Mouse (Mus musculus) lung, postnatal 0 days (tissue): Measurements from ENCODE around the gene Foxn4. TPM values are rescaled to one million over a fixed set of nuclear protein-coding genes. Genes with fewer than 3 reads are reported as not detected.

Experiments
- ATAC-seq: fragments of 200-750 bp; cut with Nextera tagmentation; 2 replicates; pipeline ENCODE4 v1.8.0; 2017; ENCODE audit warnings: moderate library complexity
- DNase-seq: peaks from one replicate; pipeline ENCODE4 v3.0.0-alpha.2; 2016; ENCODE audit warnings: low spot score
- H3K27ac ChIP-seq: fragments of 300-500 bp; sonication (generic); 2 replicates; pipeline ENCODE4 v1.5.1; 2014; ENCODE audit warnings: antibody characterized with exemption, mild to moderate bottlenecking, low read length, mixed read lengths
- H3K27me3 ChIP-seq: fragments of 300-500 bp; sonication (generic); replicated peaks from 2 replicates; pipeline ENCODE4 v1.6.1; 2014; ENCODE audit warnings: low read length, mixed read lengths; ENCODE audit not compliant: insufficient read depth
- H3K36me3 ChIP-seq: fragments of 300-500 bp; sonication (generic); 2 replicates; pipeline ENCODE4 v1.6.1; 2014; ENCODE audit warnings: low read length, mixed read lengths; ENCODE audit not compliant: insufficient read depth
- H3K4me1 ChIP-seq: fragments of 300-500 bp; sonication (generic); 2 replicates; pipeline ENCODE4 v1.6.1; 2014; ENCODE audit warnings: antibody characterized with exemption, low read depth, low read length, mixed read lengths; ENCODE audit not compliant: insufficient read depth
- H3K4me2 ChIP-seq: fragments of 300-500 bp; sonication (generic); replicated peaks from 2 replicates; pipeline ENCODE4 v1.6.1; 2014; ENCODE audit warnings: low read depth, mild to moderate bottlenecking, low read length, moderate library complexity, mixed read lengths
- H3K4me3 ChIP-seq: fragments of 300-500 bp; sonication (generic); 2 replicates; pipeline ENCODE4 v1.5.1; 2014; ENCODE audit warnings: low read depth, low read length
- H3K9ac ChIP-seq: fragments of 300-500 bp; sonication (generic); replicated peaks from 2 replicates; pipeline ENCODE4 v1.6.1; 2014; ENCODE audit warnings: low read depth, mild to moderate bottlenecking
- H3K9me3 ChIP-seq: fragments of 300-500 bp; sonication (generic); 2 replicates; pipeline ENCODE4 v1.6.1; 2016; ENCODE audit warnings: low read length, mixed read lengths
- CTCF ChIP-seq: IDR thresholded peaks from 2 replicates; pipeline ENCODE4 v1.5.1; 2016; ENCODE audit warnings: antibody characterized with exemption, mild to moderate bottlenecking
- EP300 ChIP-seq: IDR thresholded peaks from 2 replicates; pipeline ENCODE4 v1.6.1; 2016; ENCODE audit warnings: antibody characterized with exemption, mild to moderate bottlenecking, control low read depth
- WGBS: fragments of 180-500 bp; shearing (Covaris S2); extraction: QIAGEN DNeasy Blood & Tissue Kit; methylation state at CpG from one replicate; pipeline ENCODE4 v1.1.7; 2014; 5-methylcytosine and 5-hydroxymethylcytosine counted together
- polyA plus RNA-seq: library from polyadenylated mRNA; unstranded; fragments of >200 nt; fragmentation: Nextera tagmentation; extraction: Ambion mirVana; gene quantifications from 2 replicates; pipeline ENCODE4 v1.2.1, GENCODE M21; 2015

Foxn4 gene
- polyA plus RNA-seq, 1 experiment from 2014 or later = 0.81 TPM

GRCm38 (mm10) chr5:114282346-114282745 is 8.7 kb upstream of the Foxn4 start:
- no peaks in the 10 kb centered on the region for H3K4me1 ChIP-seq
- no peak for TF ChIP-seq EP300
- TF ChIP-seq CTCF = no peak
- H3K27me3 ChIP-seq = peaks cover 4% of the 10 kb centered on the region; the same call in 1 of the 2 replicates
- no peaks in the 10 kb centered on the region for H3K36me3 ChIP-seq
- WGBS = 30% methylated on average over 6 of the region's 6 CpGs
- H3K9ac ChIP-seq = no peak overlapping the region
- no peak overlapping the region for H3K27ac ChIP-seq
- H3K4me2 ChIP-seq = no peak overlapping the region
- H3K4me3 ChIP-seq = no peak overlapping the region
- H3K9me3 ChIP-seq = no peaks in the 10 kb centered on the region
- DNase-seq (no peak), ATAC-seq (no peak)

- TF ChIP-seq EP300 (no peak), CTCF (no peak)
- Histone ChIP-seq H3K4me3 (no peak overlapping the region), H3K27ac (no peak overlapping the region), H3K36me3 (no peaks in the 10 kb centered on the region), H3K9me3 (no peaks in the 10 kb centered on the region), H3K9ac (no peak overlapping the region), H3K4me1 (no peaks in the 10 kb centered on the region), H3K4me2 (no peak overlapping the region), H3K27me3 (peaks cover 17% of the 10 kb centered on the region)
- DNase-seq (no peak), ATAC-seq (no peak)
- 42% methylated on average over 12 of the region's 12 CpGs for WGBS
Measured at GRCm38 (mm10) chr5:114279382-114280143, 6.0 kb upstream of the Foxn4 start.

- 37% methylated on average over 16 of the region's 16 CpGs for WGBS
- H3K27ac ChIP-seq = no peak overlapping the region
Measured at GRCm38 (mm10) chr5:114275991-114276390, 2.4 kb upstream of the Foxn4 start.

GRCm38 (mm10) chr5:114275339-114275738 is 1.7 kb upstream of the Foxn4 start:
- no peak for DNase-seq
- Histone ChIP-seq H3K27me3 (peaks cover 47% of the 10 kb centered on the region), H3K27ac (no peak overlapping the region), H3K9me3 (no peaks in the 10 kb centered on the region), H3K36me3 (no peaks in the 10 kb centered on the region), H3K4me1 (peaks cover 6% of the 10 kb centered on the region; the same call in 1 of the 2 replicates), H3K9ac (no peak overlapping the region), H3K4me3 (no peak overlapping the region), H3K4me2 (no peak overlapping the region)
- WGBS = 23% methylated on average over 8 of the region's 8 CpGs
- no peak for ATAC-seq
- TF ChIP-seq EP300 = no peak
- TF ChIP-seq CTCF = no peak

More at GRCm38 (mm10) chr5:114275991-114276390, 2.4 kb upstream of the Foxn4 start:
- Histone ChIP-seq H3K9me3 (no peaks in the 10 kb centered on the region), H3K4me1 (peaks cover 6% of the 10 kb centered on the region; the same call in 1 of the 2 replicates), H3K36me3 (no peaks in the 10 kb centered on the region), H3K4me3 (no peak overlapping the region), H3K27me3 (peaks cover 47% of the 10 kb centered on the region), H3K9ac (no peak overlapping the region), H3K4me2 (no peak overlapping the region)
- DNase-seq (no peak), ATAC-seq (no peak)
- TF ChIP-seq EP300 (no peak), CTCF (no peak)

GRCm38 (mm10) chr5:114269984-114270383 is 3.6 kb downstream of the Foxn4 start:
- Histone ChIP-seq H3K27ac (no peak overlapping the region), H3K4me1 (peaks cover 11% of the 10 kb centered on the region; the same call in 1 of the 2 replicates), H3K4me2 (no peak overlapping the region), H3K36me3 (no peaks in the 10 kb centered on the region), H3K9ac (no peak overlapping the region), H3K27me3 (peaks cover 34% of the 10 kb centered on the region), H3K9me3 (no peaks in the 10 kb centered on the region), H3K4me3 (no peak overlapping the region)
- ATAC-seq = peak; percentile 27
- 13% methylated on average over 12 of the region's 12 CpGs for WGBS
- TF ChIP-seq EP300 (no peak), CTCF (no peak)
- DNase-seq = peak; percentile 10

GRCm38 (mm10) chr5:114269499-114269898 is 4.1 kb downstream of the Foxn4 start:
- ATAC-seq (no peak), DNase-seq (no peak)
- Histone ChIP-seq H3K4me2 (no peak overlapping the region), H3K27ac (no peak overlapping the region), H3K27me3 (peaks cover 30% of the 10 kb centered on the region), H3K36me3 (no peaks in the 10 kb centered on the region), H3K9ac (no peak overlapping the region), H3K9me3 (no peaks in the 10 kb centered on the region), H3K4me1 (peaks cover 11% of the 10 kb centered on the region; the same call in 1 of the 2 replicates), H3K4me3 (no peak overlapping the region)
- WGBS = 54% methylated on average over 6 of the region's 7 CpGs
- TF ChIP-seq EP300 = no peak
- TF ChIP-seq CTCF = no peak
